Mouse (Mus musculus) liver, embryonic 14.5 days (tissue): ENCODE results near the gene Rab3il1.

Experiments used
- CTCF ChIP-seq: IDR thresholded peaks from 2 replicates; pipeline ENCODE4 v1.5.1; 2016; ENCODE audit warnings: antibody characterized with exemption, low read depth, control low read depth
- EP300 ChIP-seq: IDR thresholded peaks from 2 replicates; pipeline ENCODE4 v1.6.1; 2016; ENCODE audit warnings: antibody characterized with exemption, low read depth

DNA sequence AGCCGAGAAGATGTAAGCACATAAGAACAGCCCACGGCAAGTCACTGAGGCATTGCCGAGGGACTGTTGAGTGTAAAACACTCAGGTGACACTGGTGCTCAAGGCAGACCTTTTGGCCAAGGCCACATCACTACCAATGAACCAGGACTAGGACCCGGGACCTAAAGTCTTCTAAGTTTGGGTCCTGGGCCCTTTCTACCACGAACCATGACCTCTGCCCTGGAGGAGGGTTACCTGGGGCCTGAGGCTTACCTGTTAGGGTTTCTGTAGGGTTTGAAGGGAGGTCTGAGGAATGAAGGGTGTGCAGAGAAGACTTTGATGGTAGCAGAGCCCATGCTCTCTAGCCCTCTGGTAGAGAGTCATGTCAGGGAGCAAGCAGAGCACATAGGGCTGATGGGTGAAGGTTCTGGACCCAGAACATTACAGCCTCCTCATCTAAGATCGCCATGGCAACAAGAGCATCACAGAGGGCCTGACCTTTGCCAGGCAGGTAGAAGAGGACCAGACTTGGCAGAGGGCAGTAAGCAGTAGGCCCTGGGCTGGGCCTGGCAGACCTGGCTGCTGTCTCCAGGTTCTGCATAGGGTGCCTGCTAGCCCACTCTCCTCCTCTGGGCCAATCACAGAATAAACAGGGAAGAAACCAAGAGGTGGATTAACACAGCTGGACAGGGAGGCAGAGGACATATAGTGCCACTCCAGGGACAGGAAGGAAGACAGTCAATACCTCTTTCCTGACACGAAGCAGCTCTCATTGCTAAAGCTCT lies at the start of gene Rab3il1, which contains the start of gene Best1:
- TF ChIP-seq CTCF = no peak
- TF ChIP-seq EP300 = no peak
